Mouse (Mus musculus) MEL (cell line): ENCODE results near the gene Fmo6. TPM values are rescaled to one million over a fixed set of nuclear protein-coding genes. Genes with fewer than 3 reads are reported as not detected.

Experiments
- DNase-seq: peaks from one replicate; pipeline ENCODE4 v3.0.0; 2011; ENCODE audit warnings: low read depth, low spot score
- H3K27ac ChIP-seq: 2 replicates; pipeline ENCODE4 v1.5.1; 2012; ENCODE audit warnings: low read depth, mild to moderate bottlenecking, control low read depth, low read length, moderate library complexity; ENCODE audit not compliant: control insufficient read depth
- H3K27me3 ChIP-seq, 2 experiments: fragments of 150-350 bp in 1 of 2; sonication (generic) in 1 of 2; 2 replicates each; pipeline ENCODE4 v1.6.1; 2012; ENCODE audit warnings: low read length in 2 of 2, mild to moderate bottlenecking in 2 of 2, improper control_type of control experiment in 1 of 2, moderate library complexity in 1 of 2; ENCODE audit not compliant: insufficient read depth in 2 of 2, control insufficient read depth in 1 of 2
- H3K36me3 ChIP-seq, 2 experiments: 2 replicates each; pipeline ENCODE4 v1.6.1; 2012 to 2014; ENCODE audit warnings: low read length in 2 of 2, improper control_type of control experiment in 1 of 2, inconsistent platforms in 1 of 2, mild to moderate bottlenecking in 1 of 2; ENCODE audit not compliant: insufficient read depth in 2 of 2, control insufficient read depth in 1 of 2
- H3K4me1 ChIP-seq, 2 experiments: fragments of 150-350 bp in 1 of 2; sonication (generic) in 1 of 2; 2 replicates each; pipeline ENCODE4 v1.6.1; 2012; ENCODE audit warnings: low read length in 2 of 2, improper control_type of control experiment in 1 of 2, mild to moderate bottlenecking in 1 of 2; ENCODE audit not compliant: insufficient read depth in 2 of 2, control insufficient read depth in 1 of 2
- H3K4me3 ChIP-seq, 2 experiments: fragments of 150-350 bp in 1 of 2; sonication (generic) in 1 of 2; 2 replicates each; pipeline ENCODE4 v1.5.1; 2012; ENCODE audit warnings: low read depth in 2 of 2, low read length in 2 of 2, mild to moderate bottlenecking in 2 of 2, moderate library complexity in 2 of 2, control low read depth in 1 of 2, improper control_type of control experiment in 1 of 2; ENCODE audit not compliant: control insufficient read depth in 1 of 2, insufficient read depth in 1 of 2
- H3K79me2 ChIP-seq: 2 replicates; pipeline ENCODE4 v1.6.1; 2012; ENCODE audit warnings: mild to moderate bottlenecking, low read length, moderate library complexity; ENCODE audit not compliant: control insufficient read depth, poor library complexity, insufficient read depth
- H3K9ac ChIP-seq: 2 replicates; pipeline ENCODE4 v1.6.1; 2012; ENCODE audit warnings: low read depth, mild to moderate bottlenecking, control low read depth, low read length, moderate library complexity; ENCODE audit not compliant: control insufficient read depth, poor library complexity, severe bottlenecking
- H3K9me3 ChIP-seq: fragments of 150-350 bp; sonication (generic); replicated peaks from 2 replicates; pipeline ENCODE4 v1.6.1; 2012; ENCODE audit warnings: mild to moderate bottlenecking, low read length, improper control_type of control experiment, moderate library complexity; ENCODE audit not compliant: insufficient read depth
- CHD1 ChIP-seq: IDR thresholded peaks from 2 replicates; pipeline ENCODE4 v1.6.1; 2012; ENCODE audit warnings: low read depth, mild to moderate bottlenecking, inconsistent platforms, low read length, improper control_type of control experiment
- ELF1 ChIP-seq: IDR thresholded peaks from 2 replicates; pipeline ENCODE4 v1.6.1; 2014; ENCODE audit warnings: low read depth, mild to moderate bottlenecking, inconsistent platforms, low read length, improper control_type of control experiment, moderate library complexity
- ETS1 ChIP-seq: IDR thresholded peaks from 2 replicates; pipeline ENCODE4 v1.6.1; 2012; ENCODE audit warnings: low read depth, mild to moderate bottlenecking, inconsistent platforms, low read length, improper control_type of control experiment, moderate library complexity
- GATA1 ChIP-seq: IDR thresholded peaks from 2 replicates; pipeline ENCODE4 v1.6.1; 2011; ENCODE audit warnings: low read depth, low read length, improper control_type of control experiment
- KAT2A ChIP-seq: conservative IDR thresholded peaks from 2 replicates; pipeline ENCODE4 v1.6.1; 2012; ENCODE audit warnings: low read depth, low read length, improper control_type of control experiment, inconsistent platforms
- MAFK ChIP-seq: IDR thresholded peaks from 2 replicates; pipeline ENCODE4 v1.6.1; 2011; ENCODE audit warnings: low read depth, mild to moderate bottlenecking, low read length, improper control_type of control experiment, borderline replicate concordance
- MXI1 ChIP-seq: IDR thresholded peaks from 2 replicates; pipeline ENCODE4 v1.6.1; 2011; ENCODE audit warnings: mild to moderate bottlenecking, low read depth, low read length, improper control_type of control experiment
- NRF1 ChIP-seq: IDR thresholded peaks from 2 replicates; pipeline ENCODE4 v1.6.1; 2014; ENCODE audit warnings: low read depth, mild to moderate bottlenecking, inconsistent platforms, low read length, improper control_type of control experiment, moderate library complexity; ENCODE audit not compliant: poor library complexity, insufficient read depth, severe bottlenecking
- POLR2AphosphoS2 ChIP-seq: IDR thresholded peaks from 2 replicates; pipeline ENCODE4 v1.6.1; 2011; ENCODE audit warnings: low read length, improper control_type of control experiment
- SMC3 ChIP-seq: IDR thresholded peaks from 2 replicates; pipeline ENCODE4 v1.6.1; 2011; ENCODE audit warnings: low read depth, low read length, improper control_type of control experiment
- TAL1 ChIP-seq: IDR thresholded peaks from 2 replicates; pipeline ENCODE4 v1.6.1; 2012; ENCODE audit warnings: mild to moderate bottlenecking, inconsistent platforms, low read length, moderate library complexity, mixed read lengths
- TBP ChIP-seq: IDR thresholded peaks from 2 replicates; pipeline ENCODE4 v1.8.0; 2011; ENCODE audit warnings: low read depth, low read length, improper control_type of control experiment
- USF1 ChIP-seq: IDR thresholded peaks from 2 replicates; pipeline ENCODE4 v1.6.1; 2014; ENCODE audit warnings: low read depth, mild to moderate bottlenecking, inconsistent platforms, low read length, improper control_type of control experiment, moderate library complexity
- USF2 ChIP-seq, 2 experiments: IDR thresholded peaks; 2 replicates each; pipeline ENCODE4 v1.6.1; 2011 to 2012; ENCODE audit warnings: improper control_type of control experiment in 2 of 2, low read length in 2 of 2, borderline replicate concordance in 1 of 2, inconsistent platforms in 1 of 2, low read depth in 1 of 2, mild to moderate bottlenecking in 1 of 2; ENCODE audit not compliant: insufficient read depth in 1 of 2
- ZKSCAN1 ChIP-seq: IDR thresholded peaks from 2 replicates; pipeline ENCODE4 v1.6.1; 2012; ENCODE audit warnings: low read depth, mild to moderate bottlenecking, inconsistent platforms, low read length, improper control_type of control experiment, moderate library complexity
- ZNF384 ChIP-seq: IDR thresholded peaks from 2 replicates; pipeline ENCODE4 v1.6.1; 2012; ENCODE audit warnings: low read depth, mild to moderate bottlenecking, inconsistent platforms, low read length, improper control_type of control experiment
- polyA plus RNA-seq, 2 experiments: library from polyadenylated mRNA; stranded (reverse) in 1 of 2; unstranded in 1 of 2; fragments of >175 nt in 1 of 2; fragments of >200 nt in 1 of 2; gene quantifications; 2 replicates each; pipeline versions ENCODE4 v1.2.1 to v1.2.4; 2012; ENCODE audit warnings: low replicate concordance in 2 of 2, low read depth in 1 of 2; ENCODE audit not compliant: insufficient read length in 2 of 2, insufficient read depth in 1 of 2, missing spikeins in 1 of 2
- total RNA-seq: library from RNA; depleted of rRNA; stranded (reverse); fragments of 300-350 nt; gene quantifications from 2 replicates; pipeline ENCODE4 v1.2.3, GENCODE M21; 2012

Gene Fmo6
- total and polyA plus RNA-seq, 3 experiments = not detected

- no peak overlapping the region for H3K4me3 ChIP-seq
- no peak overlapping the region for H3K9ac ChIP-seq
- H3K9me3 ChIP-seq = no peaks in the 10 kb centered on the region
- H3K4me1 ChIP-seq = no peaks in the 10 kb centered on the region
- no peak for DNase-seq
- TF ChIP-seq USF2 (IDR thresholded peaks at IDR 0.05; ENCODE audit: borderline replicate concordance in 1 of 2, insufficient read depth in 1 of 2, low read depth in 1 of 2, low read length in 2 of 2) (no peak), ETS1 (no peak), ZNF384 (no peak), TBP (no peak), KAT2A (no peak), GATA1 (no peak), ELF1 (no peak), POLR2AphosphoS2 (no peak), USF1 (no peak)
- TF ChIP-seq, all 39 proteins: peak for 0
- H3K79me2 ChIP-seq = no peaks in the 10 kb centered on the region
- H3K27me3 ChIP-seq = no peaks in the 10 kb centered on the region
- no peak overlapping the region for H3K27ac ChIP-seq
- H3K36me3 ChIP-seq = no peaks in the 10 kb centered on the region
Observed at GRCm38 (mm10) chr1:162916661-162917060, 20.7 kb downstream of the Fmo6 start.

DNA sequence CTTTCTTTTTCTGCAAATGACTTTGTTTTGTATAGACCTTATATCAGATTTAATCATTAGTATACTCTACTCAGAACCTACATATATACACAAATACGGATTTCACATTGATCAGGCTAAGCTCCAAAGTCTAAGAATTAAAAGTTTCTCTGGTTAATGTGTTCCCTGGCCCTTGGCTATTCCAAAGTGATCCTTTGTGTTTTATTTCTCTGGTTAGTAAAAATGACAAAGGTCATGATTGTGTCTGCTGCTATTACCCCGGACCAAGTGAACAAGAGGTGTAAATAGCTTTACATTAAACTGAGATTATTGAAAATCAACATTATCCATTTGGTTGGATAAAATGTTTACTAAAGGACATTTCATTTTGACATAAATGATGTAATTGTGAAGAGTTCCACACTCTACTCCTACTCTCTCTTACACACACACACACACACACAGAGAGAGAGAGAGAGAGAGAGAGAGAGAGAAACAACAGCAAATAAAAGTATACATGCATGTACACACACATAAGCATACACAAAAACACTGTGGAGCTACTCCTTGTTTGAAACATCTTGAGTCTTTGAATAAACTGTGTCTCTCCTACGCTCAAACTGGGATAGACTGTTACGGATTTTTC, 22.3 kb downstream of the Fmo6 start:
- H3K4me1 ChIP-seq = no peaks in the 10 kb centered on the region
- no peaks in the 10 kb centered on the region for H3K36me3 ChIP-seq
- DNase-seq = no peak
- H3K79me2 ChIP-seq = no peaks in the 10 kb centered on the region
- no peak overlapping the region for H3K9ac ChIP-seq
- H3K9me3 ChIP-seq = no peaks in the 10 kb centered on the region
- H3K27me3 ChIP-seq = no peaks in the 10 kb centered on the region
- TF ChIP-seq ZKSCAN1 (no peak), CHD1 (no peak), KAT2A (no peak), MXI1 (no peak), SMC3 (no peak), ETS1 (no peak), NRF1 (no peak), USF2 (IDR thresholded peaks at IDR 0.05; ENCODE audit: borderline replicate concordance in 1 of 2, insufficient read depth in 1 of 2, low read depth in 1 of 2, low read length in 2 of 2) (no peak), MAFK (no peak), TAL1 (no peak)
- no peak overlapping the region for H3K4me3 ChIP-seq
- no peak overlapping the region for H3K27ac ChIP-seq
